Mouse (Mus musculus) macrophage (primary cell): ENCODE measurements around the gene Pcp4. TPM values are rescaled to one million over a fixed set of nuclear protein-coding genes. Genes with fewer than 3 reads are reported as not detected.

Experiments
- H3K27ac ChIP-seq: fragments of 350-480 bp; formaldehyde crosslinking; 2 replicates; pipeline ENCODE4 v1.9.0; 2021
- H3K36me3 ChIP-seq: fragments of 350-480 bp; formaldehyde crosslinking; 2 replicates; pipeline ENCODE4 v1.9.0; 2021; ENCODE audit errors: inconsistent target
- H3K4me3 ChIP-seq: fragments of 350-480 bp; formaldehyde crosslinking; 2 replicates; pipeline ENCODE4 v1.9.0; 2021; ENCODE audit errors: inconsistent target
- H3K79me2 ChIP-seq: fragments of 350-480 bp; formaldehyde crosslinking; 2 replicates; pipeline ENCODE4 v1.9.0; 2021; ENCODE audit errors: inconsistent target
- WGBS: methylation state at CpG from one replicate; pipeline ENCODE4 v1.1.7; 2026; ENCODE audit warnings: inconsistent platforms; ENCODE audit not compliant: missing documents; 5-methylcytosine and 5-hydroxymethylcytosine counted together
- polyA plus RNA-seq: library from polyadenylated mRNA; stranded (reverse); fragments of 250-400 nt; gene quantifications from 3 replicates; pipeline ENCODE4 v1.2.4, GENCODE M21; 2018; ENCODE audit warnings: inconsistent platforms

Gene Pcp4
- polyA plus RNA-seq, 1 experiment from 2014 or later = not detected

GRCm38 (mm10) chr16:96563350-96564257, 96.2 kb downstream of the Pcp4 start:
- H3K27ac ChIP-seq = no peak overlapping the region
- 90% methylated on average over 8 of the region's 8 CpGs for WGBS
- no peaks in the 10 kb centered on the region for H3K36me3 ChIP-seq
- no peaks in the 10 kb centered on the region for H3K79me2 ChIP-seq
- no peak overlapping the region for H3K4me3 ChIP-seq

DNA sequence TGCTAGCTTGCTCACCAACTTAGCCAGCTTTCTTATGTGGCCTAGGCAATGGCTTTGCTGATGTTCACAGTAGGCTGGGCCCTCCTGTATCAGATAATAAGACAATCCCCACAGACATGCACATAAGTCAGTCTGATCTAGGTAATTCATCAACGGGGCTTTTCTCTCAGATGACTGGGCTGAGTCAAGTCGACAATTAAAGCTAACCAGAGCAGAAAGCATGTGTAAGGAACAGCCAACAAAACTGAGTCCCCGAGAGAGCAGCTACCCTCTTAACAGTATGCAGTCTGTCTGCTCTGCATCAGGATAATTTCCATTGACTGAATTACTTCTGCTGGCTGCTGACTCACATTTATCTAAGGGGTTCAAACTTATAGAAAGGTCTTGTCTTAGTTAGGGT, 100.0 kb downstream of the Pcp4 start:
- Histone ChIP-seq H3K4me3 (no peak overlapping the region), H3K36me3 (no peaks in the 10 kb centered on the region), H3K79me2 (no peaks in the 10 kb centered on the region), H3K27ac (no peak overlapping the region)
- WGBS = 92% methylated on average over 3 of the region's 3 CpGs

Other genes with a start within 250 kb of the Pcp4 start
- 0.07 TPM in 1 of 3 replicates, not detected in the others for gene B3galt5, start 231.8 kb upstream of the Pcp4 start, polyA plus RNA-seq
- gene Itgb2l, start 24.0 kb upstream of the Pcp4 start, polyA plus RNA-seq = 0.12 to 0.44 TPM in 2 of 3 replicates, not detected in the other